Mouse (Mus musculus) erythroid progenitor cell, adult 5-6 weeks (primary cell): Measurements from ENCODE around the gene Cycs. TPM values are rescaled to one million over a fixed set of nuclear protein-coding genes. Genes with fewer than 3 reads are reported as not detected.

Experiments
- ATAC-seq: replicated peaks from 2 replicates; pipeline ENCODE4 v1.8.0; 2016; ENCODE audit warnings: moderate number of reproducible peaks, mild to moderate bottlenecking, moderate TSS enrichment, inconsistent platforms; ENCODE audit not compliant: poor library complexity, low FRiP score, severe bottlenecking
- total RNA-seq, 2 experiments: library from RNA; stranded (forward) in 1 of 2; stranded (reverse) in 1 of 2; fragments of 150-400 nt in 1 of 2; fragments of 186-747, 209-891 nt in 1 of 2; gene quantifications; 2 replicates each; pipeline versions ENCODE4 v1.2.3 to v1.2.4; 2015 to 2017; ENCODE audit warnings: low replicate concordance in 2 of 2

Gene Cycs
- total RNA-seq, 2 experiments from 2014 or later: 23.1 to 28.6 TPM

DNA sequence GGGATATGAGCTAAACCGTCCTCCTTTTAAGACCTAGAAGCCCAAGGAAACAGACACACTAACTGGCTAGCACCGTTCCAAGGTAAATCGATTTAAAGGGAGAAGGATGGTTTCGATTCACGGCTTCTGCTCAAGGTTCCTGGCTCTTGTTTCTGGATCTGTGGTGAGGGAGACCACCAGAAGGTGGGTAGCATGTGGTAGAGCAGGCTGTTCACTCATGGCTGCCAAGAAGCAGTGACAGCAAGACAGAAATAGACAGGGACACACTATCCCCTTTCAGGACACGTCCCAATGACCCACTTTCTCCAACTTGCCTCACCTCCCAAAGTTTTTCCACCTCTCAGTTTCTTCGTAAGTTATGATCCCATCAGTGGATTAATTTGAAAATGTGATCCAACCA is 16.5 kb downstream of the Cycs start:
- no peak for ATAC-seq

DNA sequence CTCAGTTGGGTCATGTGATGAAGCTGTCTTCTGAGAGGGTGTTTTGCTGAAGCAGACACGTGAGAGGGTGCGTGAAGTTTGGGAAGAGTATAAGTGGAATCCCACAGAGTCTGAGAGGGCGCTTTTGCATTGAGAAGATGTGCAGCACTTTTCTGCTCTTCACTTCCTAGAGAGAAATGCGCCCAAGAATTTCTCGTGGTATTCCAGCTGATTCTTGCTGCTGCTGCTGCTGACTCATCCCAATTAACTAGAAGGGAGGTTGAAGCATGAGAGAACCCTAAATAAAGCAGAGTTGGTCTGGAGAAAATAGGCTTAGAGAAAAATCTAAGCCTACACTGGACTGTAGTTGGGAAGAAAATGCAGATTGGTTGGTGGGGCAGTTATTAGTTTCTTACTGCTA is 17.3 kb downstream of the Cycs start:
- no peak for ATAC-seq

DNA sequence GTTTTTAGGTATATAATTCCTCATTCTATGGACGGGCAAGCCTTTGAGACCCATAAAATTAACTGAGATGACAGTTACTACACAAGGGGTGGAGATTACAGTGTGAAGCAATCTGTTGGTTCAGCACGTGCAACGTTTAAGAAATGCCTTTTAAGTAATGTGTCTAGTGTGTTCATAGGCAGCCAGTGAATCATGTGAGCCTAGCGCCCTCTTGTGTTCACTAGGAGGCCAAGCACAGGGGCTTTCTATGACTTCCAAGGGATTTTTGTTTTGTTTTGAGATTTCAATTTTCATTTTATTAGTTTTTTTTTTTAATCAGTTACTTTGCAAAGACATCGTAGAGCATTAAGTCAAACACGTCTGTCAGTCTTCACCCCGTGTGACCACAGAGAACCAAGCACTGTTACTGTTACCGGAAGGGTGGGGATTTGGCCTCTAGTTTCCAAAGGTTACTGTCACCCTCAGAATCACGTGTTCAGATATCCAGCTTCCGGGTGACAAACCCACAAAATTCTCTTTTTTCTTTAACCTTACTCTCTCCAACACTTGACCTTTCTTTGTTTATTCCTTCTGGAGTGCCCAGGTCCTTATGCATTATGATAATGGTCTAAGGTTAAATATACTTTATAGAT is 20.8 kb downstream of the Cycs start:
- ATAC-seq: no peak

DNA sequence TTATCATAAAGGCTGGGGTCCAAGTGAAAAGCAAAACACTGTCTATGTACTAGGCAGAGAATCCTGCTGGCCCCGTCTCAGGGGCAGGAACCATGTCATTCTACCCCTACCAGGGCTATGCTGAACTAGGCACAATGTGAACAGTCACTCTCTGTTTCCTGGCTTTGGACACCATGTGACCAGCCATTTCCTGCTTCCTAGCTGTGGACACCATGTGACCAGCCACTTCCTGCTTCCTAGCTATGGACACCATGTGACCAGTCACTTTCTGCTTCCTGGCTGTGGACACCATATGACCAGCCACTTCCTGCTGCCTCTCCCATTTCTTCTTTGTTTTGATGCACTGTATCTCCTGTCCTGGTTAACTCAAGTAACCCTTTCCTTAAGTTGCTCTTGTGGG is 23.8 kb downstream of the Cycs start:
- ATAC-seq: no peak

DNA sequence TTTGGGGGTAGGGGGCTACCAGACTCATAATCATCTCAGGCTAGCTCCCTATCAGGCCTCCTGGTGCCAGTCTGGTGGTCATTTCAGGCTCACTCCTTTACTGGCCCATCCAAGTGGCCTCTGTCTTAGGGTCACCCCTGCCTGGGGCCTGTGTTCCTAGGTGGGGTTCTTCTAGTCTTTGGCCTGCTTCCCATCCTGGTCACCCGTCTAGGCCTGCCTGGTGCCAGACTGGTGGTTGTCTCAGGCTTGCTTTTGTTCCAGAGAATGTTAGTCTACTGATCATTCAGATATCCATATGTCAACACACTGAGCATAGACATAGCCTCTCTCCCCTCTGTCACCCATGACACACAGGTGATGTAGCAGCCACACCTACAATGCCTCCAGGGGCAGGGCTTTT is 26.7 kb downstream of the Cycs start:
- no peak for ATAC-seq

DNA sequence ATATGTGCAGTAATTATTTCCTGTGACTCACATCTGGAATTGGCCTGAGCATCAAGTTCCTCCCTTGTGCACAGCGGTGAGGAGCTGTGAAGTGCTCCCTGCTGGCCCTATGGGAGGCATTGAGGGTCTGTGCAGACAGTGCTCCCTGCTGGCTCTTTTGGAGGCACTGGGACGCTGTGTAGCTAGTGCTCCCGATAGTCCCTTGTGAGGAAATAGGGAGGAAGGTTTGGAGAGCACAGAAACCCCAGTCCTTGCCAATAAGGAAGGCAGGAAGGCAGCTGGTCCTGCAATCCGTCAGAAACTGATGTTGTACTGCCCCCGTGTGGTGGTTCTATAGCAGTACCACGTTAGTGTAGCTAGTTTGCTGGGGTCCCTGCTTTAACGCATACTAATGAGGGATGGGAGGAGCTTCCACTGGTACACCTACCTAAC is 29.9 kb downstream of the Cycs start:
- ATAC-seq: peak; percentile 60; the same call in 1 of the 2 replicates

DNA sequence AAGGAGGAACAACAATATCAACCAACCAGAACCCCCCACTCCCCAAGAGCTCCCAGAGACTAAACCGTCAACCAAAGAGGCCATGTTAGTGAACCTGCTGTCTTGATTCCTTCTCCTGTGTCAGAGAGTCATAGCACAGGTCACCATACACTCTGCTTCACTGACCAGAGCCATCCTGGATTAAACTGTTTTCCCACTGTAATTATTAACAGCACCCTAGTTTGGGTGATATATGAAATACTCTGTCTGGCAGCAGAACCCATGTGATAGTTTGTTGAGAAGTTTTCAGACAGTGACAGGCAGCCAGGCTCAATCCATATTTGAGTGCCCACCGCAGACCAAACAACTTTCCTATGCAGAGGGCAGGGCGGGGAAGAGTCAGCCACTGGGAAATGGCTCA is 31.0 kb downstream of the Cycs start:
- ATAC-seq: no peak

DNA sequence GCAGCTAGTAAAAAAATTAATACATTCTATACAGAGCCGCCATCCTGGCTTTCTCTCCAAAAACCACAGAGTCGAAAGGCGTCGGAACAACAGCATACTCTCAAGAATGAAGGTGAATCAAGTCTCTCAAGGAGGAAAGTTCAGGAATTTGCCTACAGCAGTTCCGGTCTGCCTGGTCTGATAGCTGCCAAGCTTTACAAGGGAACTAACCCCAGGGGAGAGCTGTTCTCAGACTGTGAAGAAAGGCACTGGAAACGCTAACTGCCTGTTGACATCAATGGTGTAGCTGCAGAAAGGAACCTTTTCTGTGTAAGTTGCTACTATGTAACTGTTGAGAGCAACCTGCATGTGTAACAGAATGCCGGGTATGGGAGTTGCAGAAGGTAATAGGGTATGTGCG is 34.4 kb downstream of the Cycs start:
- no peak for ATAC-seq

DNA sequence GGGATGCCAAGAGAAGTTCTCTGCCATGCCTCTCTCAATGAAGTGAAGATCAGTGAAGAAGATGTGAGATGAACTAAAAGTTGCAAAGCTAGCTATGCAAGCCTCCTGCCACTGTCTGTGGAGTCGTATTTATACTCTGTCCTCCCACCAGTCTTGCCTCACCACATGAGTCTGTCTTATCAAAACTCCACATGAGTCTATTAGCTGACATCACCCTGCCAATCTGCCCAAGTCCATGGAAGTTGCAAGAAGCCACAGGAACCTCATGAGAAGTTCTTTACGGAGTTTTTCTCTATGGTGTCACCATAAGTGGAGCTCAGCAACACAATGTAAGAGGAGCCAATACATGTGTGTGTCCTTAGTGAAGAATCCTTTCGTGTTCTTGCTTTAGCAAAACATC is 35.3 kb downstream of the Cycs start:
- no peak for ATAC-seq

DNA sequence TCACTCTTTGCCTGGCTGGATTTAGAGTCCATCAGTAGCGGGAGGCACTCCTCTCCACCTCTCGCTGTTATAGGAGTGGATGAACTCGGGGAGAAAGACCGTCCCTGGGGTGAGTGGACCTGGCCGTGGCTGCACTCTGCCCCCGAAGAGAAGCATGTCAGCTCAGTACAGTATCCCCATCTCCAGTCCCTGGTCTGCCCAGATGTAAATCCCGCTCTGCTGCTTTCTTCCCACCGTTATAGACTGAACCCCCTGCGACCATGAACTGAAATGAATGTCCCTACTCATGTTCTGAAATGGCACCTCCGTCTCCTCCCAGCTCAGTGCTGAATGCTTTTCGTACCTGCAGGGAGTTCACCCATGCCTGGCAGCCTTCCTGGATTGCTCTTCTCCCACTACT is 37.1 kb downstream of the Cycs start:
- no peak for ATAC-seq

DNA sequence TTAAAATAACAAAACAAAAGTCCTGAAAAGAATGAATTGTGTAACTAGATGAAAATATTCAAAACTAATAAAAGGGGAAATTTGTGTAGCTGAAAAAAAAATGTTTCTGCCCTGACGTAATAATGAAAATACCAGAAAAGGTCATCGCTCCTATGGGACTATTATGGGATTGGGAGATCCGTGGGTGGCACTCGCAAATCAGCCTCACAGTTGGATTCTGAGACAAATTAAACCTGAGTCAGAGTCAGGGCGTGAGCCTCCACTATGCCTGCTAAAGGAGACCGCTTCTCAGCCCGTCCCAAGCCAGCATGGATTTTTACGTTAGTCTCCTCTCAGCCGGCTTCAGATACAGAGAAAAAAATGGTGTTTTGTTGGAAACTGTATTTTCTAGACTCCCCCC is 38.9 kb downstream of the Cycs start:
- no peak for ATAC-seq

DNA sequence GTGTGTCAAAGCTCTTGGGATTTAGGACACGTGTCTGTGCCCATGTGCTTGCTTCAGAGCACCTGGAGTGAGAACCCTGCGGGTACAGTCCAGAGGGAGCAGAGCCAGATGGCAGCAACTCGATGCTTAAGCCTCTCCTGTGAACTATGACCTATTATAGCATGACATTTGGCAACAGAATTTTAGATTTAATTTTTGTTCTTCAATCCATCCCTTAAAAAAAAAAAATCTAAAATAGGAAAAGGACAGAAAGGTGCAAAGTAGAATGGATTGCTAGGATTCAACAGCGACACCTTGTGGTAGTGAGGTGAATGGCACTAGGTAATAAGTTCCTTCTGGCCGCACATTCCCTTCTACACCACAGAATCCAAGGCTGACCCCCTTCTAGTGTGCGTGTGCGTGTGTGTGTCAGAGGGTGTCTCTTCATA is 39.7 kb downstream of the Cycs start:
- ATAC-seq: peak; percentile 79

DNA sequence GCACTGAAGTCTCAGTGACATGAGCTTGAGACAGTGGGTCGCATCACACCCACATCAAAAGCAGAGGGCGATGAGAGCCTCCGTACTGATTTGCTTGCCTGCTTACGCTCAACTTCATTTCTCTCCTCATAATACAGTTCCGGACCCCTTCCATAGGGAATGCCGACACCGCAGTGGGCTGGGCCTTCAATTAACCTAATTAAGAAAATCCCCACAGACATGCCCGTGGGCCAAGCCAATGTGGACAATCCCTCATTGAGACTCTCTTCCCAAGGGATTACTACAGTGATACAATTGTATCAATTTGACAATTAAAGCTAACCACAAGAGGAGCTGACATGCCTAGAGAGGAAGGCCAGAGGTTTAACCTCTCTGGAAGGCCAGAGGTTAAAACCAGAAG is 40.5 kb downstream of the Cycs start:
- no peak for ATAC-seq

DNA sequence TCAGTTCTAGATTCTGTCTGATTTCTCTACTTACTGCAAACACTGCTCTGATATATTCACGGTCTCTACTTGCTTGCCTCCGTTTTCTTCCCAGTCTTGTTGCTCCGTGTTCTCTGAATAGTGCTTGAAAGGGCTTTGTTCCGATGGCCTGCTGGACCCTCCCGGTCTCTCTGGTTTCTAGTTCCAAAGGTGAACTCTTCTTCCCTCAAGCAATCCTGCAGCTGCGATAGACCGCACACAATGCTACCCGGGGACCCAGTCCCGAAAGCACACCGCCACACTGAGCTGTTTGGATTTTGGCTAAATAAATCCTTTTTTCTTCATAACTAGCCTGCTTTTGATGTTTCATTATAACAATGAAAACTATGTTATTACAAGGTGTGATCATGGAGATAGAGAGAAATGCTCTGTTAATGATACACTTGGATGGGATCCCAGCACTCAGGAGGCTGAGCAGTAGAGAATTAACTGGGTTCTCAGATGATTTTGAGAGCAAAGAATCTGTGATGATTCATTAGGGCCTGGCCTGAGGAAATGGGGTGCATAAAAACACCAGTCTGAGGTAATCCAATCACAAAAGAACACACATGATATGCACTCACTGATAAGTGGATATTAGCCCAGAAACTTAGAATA is 42.0 kb downstream of the Cycs start:
- ATAC-seq: no peak

DNA sequence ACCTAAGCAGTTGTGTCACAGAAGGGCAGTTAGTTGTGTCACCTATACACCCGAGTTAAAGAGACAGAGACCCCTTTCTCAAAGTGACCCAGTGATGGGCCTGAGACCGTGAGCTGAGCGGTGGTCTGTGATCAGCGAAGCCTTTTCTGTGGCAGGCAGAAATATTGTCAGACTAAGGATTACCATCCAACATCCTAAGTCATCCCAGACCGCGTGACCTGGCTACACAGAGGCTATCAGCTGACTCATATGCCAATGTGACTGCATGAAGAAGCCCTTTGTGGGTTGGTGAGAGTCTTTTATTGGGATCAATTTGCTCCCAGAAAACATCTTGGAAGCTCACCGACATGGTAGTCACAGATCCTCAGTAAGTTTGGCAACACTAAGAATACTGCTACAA is 43.6 kb downstream of the Cycs start:
- no peak for ATAC-seq

DNA sequence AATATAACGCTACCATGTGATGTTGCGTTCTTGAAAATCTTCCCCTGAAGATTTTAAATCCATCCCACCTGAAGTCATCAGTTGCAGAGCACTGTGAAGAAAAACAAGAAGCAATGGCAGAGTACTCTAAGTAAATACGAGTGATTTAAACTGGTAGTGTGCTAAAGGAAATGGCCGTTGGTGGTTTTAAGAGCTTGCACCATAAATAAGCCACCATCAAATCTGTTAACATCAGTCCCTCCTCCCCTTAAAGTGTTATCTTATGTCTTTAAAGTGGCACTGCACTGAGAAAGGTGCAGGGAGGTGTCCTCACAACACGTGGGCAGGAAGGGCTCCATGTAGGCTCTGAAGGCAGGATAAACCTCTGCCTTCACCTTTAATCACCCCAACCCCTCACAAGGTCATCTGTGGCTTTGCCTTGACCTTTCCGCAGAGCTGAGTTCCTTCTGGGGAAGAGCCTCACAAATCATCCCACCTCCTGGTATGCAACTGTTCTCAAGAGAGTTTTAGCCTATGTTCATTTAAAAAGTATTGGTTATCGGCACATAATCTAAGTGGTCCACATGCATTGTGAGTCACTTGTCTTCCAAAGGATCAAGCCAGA is 44.7 kb downstream of the Cycs start:
- ATAC-seq: no peak

DNA sequence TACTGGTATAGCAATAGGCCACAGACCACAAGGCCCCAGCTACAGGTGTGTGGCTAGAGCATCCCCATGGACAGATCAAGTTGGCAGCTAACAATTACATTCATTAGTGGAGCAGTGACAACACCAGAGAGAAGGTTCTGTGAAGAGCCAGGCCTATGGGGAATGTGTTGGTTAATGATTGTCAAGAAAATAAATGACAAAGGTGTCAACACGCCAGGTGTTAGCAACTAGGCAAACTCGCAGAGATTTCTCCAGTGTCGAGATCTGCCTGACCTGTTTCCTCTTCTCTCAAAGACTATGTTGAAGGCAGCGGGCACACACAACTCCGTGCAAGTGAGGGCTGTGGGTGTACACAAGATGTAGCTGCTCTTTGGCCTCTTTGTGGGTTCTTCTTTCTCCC is 46.2 kb downstream of the Cycs start:
- ATAC-seq: no peak

DNA sequence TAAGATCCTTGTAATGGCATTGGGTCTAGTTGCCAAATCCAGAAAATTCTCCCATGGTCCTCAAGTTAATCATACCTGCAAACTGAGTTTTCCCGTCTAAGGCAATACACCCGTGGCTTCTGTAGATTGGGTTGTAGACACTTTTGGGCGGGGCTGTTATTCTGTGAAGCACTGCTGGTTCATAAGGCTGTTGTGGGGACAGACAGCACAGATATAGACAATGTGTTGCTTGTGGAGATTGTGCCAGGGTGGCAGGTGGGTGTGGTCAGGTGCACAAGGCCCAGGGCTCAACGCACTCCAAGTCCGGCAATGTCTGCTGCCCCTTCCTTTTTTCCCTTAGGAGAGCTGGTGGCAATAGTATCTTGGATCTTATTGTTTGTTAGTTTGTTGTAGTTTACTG is 48.0 kb downstream of the Cycs start:
- ATAC-seq: no peak
